Mouse (Mus musculus): ENCODE results near the gene Rbfox3. TPM values are rescaled to one million over a fixed set of nuclear protein-coding genes. Genes with fewer than 3 reads are reported as not detected.

The Rbfox3 gene
- polyA plus RNA-seq, 2 experiments, result 0.08 to 0.17 TPM

- H3K27ac ChIP-seq, result no peak overlapping the region
- H3K36me3 ChIP-seq (replicated peaks; ENCODE audit: control insufficient read depth, insufficient read depth, low read depth), result no peaks in the 10 kb centered on the region
- no peak overlapping the region for H3K9ac ChIP-seq (replicated peaks)
- WGBS (ENCODE audit: insufficient replicate concordance), result 62% methylated on average over 13 of the region's 13 CpGs
- H3K27me3 ChIP-seq (ENCODE audit: control insufficient read depth, insufficient read depth, low read length), result no peaks in the 10 kb centered on the region
- H3K4me3 ChIP-seq (ENCODE audit: insufficient read depth in 1 of 2, low read depth in 2 of 2, low read length in 2 of 2), result no peak overlapping the region
- no peaks in the 10 kb centered on the region for H3K9me3 ChIP-seq (ENCODE audit: control insufficient read depth, low read length)
- DNase-seq (ENCODE audit: low read depth in 3 of 3, low spot score in 3 of 3) (no peak), ATAC-seq (ENCODE audit: insufficient read depth) (no peak)
- H3K4me2 ChIP-seq (ENCODE audit: low read depth), result no peak overlapping the region
- H3K4me1 ChIP-seq (replicated peaks; ENCODE audit: control insufficient read depth in 2 of 2, insufficient read depth in 2 of 2, low read length in 1 of 2), result no peaks in the 10 kb centered on the region
- no peak for TF ChIP-seq CTCF (IDR thresholded peaks at IDR 0.05; ENCODE audit: low read depth)
- no peak for TF ChIP-seq EP300 (IDR thresholded peaks at IDR 0.05; ENCODE audit: low read depth)
Observed at GRCm38 (mm10) chr11:118652401-118653240, 258.8 kb downstream of the Rbfox3 start.

GRCm38 (mm10) chr11:118648369-118648768 lies 263.0 kb downstream of the Rbfox3 start:
- no peak overlapping the region for H3K9ac ChIP-seq (replicated peaks)
- H3K9me3 ChIP-seq (ENCODE audit: control insufficient read depth, low read length), result no peaks in the 10 kb centered on the region
- no peaks in the 10 kb centered on the region for H3K36me3 ChIP-seq (replicated peaks; ENCODE audit: control insufficient read depth, insufficient read depth, low read depth)
- no peaks in the 10 kb centered on the region for H3K27me3 ChIP-seq (ENCODE audit: control insufficient read depth, insufficient read depth, low read length)
- H3K4me3 ChIP-seq (ENCODE audit: insufficient read depth in 1 of 2, low read depth in 2 of 2, low read length in 2 of 2), result no peak overlapping the region
- TF ChIP-seq CTCF (IDR thresholded peaks at IDR 0.05; ENCODE audit: low read depth) (peak; percentile 67), EP300 (IDR thresholded peaks at IDR 0.05; ENCODE audit: low read depth) (no peak)
- DNase-seq (ENCODE audit: low read depth in 3 of 3, low spot score in 3 of 3) (no peak), ATAC-seq (ENCODE audit: insufficient read depth) (no peak)
- no peaks in the 10 kb centered on the region for H3K4me1 ChIP-seq (replicated peaks; ENCODE audit: control insufficient read depth in 2 of 2, insufficient read depth in 2 of 2, low read length in 1 of 2)
- no peak overlapping the region for H3K4me2 ChIP-seq (ENCODE audit: low read depth)
- WGBS (ENCODE audit: insufficient replicate concordance), result 21% methylated on average over 5 of the region's 5 CpGs
- H3K27ac ChIP-seq, result no peak overlapping the region

- ATAC-seq (ENCODE audit: insufficient read depth) (no peak), DNase-seq (ENCODE audit: low read depth in 3 of 3, low spot score in 3 of 3) (no peak)
- no peaks in the 10 kb centered on the region for H3K4me1 ChIP-seq (replicated peaks; ENCODE audit: control insufficient read depth in 2 of 2, insufficient read depth in 2 of 2, low read length in 1 of 2)
- no peaks in the 10 kb centered on the region for H3K27me3 ChIP-seq (ENCODE audit: control insufficient read depth, insufficient read depth, low read length)
- H3K27ac ChIP-seq, result no peak overlapping the region
- 50% methylated on average over 3 of the region's 3 CpGs for WGBS (ENCODE audit: insufficient replicate concordance)
- H3K36me3 ChIP-seq (replicated peaks; ENCODE audit: control insufficient read depth, insufficient read depth, low read depth), result no peaks in the 10 kb centered on the region
- H3K9me3 ChIP-seq (ENCODE audit: control insufficient read depth, low read length), result no peaks in the 10 kb centered on the region
- no peak overlapping the region for H3K4me3 ChIP-seq (ENCODE audit: insufficient read depth in 1 of 2, low read depth in 2 of 2, low read length in 2 of 2)
- TF ChIP-seq EP300 (IDR thresholded peaks at IDR 0.05; ENCODE audit: low read depth) (no peak), CTCF (IDR thresholded peaks at IDR 0.05; ENCODE audit: low read depth) (no peak)
- no peak overlapping the region for H3K9ac ChIP-seq (replicated peaks)
- H3K4me2 ChIP-seq (ENCODE audit: low read depth), result no peak overlapping the region
Observed at GRCm38 (mm10) chr11:118646864-118647263, 264.5 kb downstream of the Rbfox3 start.

GRCm38 (mm10) chr11:118645158-118645557 lies 266.2 kb downstream of the Rbfox3 start:
- Histone ChIP-seq H3K4me2 (ENCODE audit: low read depth) (no peak overlapping the region), H3K9ac (replicated peaks) (no peak overlapping the region), H3K27me3 (ENCODE audit: control insufficient read depth, insufficient read depth, low read length) (no peaks in the 10 kb centered on the region), H3K4me3 (ENCODE audit: insufficient read depth in 1 of 2, low read depth in 2 of 2, low read length in 2 of 2) (no peak overlapping the region), H3K36me3 (replicated peaks; ENCODE audit: control insufficient read depth, insufficient read depth, low read depth) (no peaks in the 10 kb centered on the region), H3K9me3 (ENCODE audit: control insufficient read depth, low read length) (no peaks in the 10 kb centered on the region), H3K4me1 (replicated peaks; ENCODE audit: control insufficient read depth in 2 of 2, insufficient read depth in 2 of 2, low read length in 1 of 2) (no peaks in the 10 kb centered on the region), H3K27ac (no peak overlapping the region)
- no peak for TF ChIP-seq CTCF (IDR thresholded peaks at IDR 0.05; ENCODE audit: low read depth)
- no peak for TF ChIP-seq EP300 (IDR thresholded peaks at IDR 0.05; ENCODE audit: low read depth)
- ATAC-seq (ENCODE audit: insufficient read depth) (no peak), DNase-seq (ENCODE audit: low read depth in 3 of 3, low spot score in 3 of 3) (no peak)
- 69% methylated on average over 3 of the region's 3 CpGs for WGBS (ENCODE audit: insufficient replicate concordance)

GRCm38 (mm10) chr11:118640706-118641105 lies 270.7 kb downstream of the Rbfox3 start:
- ATAC-seq (ENCODE audit: insufficient read depth) (no peak), DNase-seq (ENCODE audit: low read depth in 3 of 3, low spot score in 3 of 3) (no peak)
- WGBS (ENCODE audit: insufficient replicate concordance), result 67% methylated on average over 4 of the region's 4 CpGs
- H3K36me3 ChIP-seq (replicated peaks; ENCODE audit: control insufficient read depth, insufficient read depth, low read depth), result no peaks in the 10 kb centered on the region
- H3K27ac ChIP-seq, result no peak overlapping the region
- no peaks in the 10 kb centered on the region for H3K9me3 ChIP-seq (ENCODE audit: control insufficient read depth, low read length)
- no peak overlapping the region for H3K4me2 ChIP-seq (ENCODE audit: low read depth)
- H3K4me1 ChIP-seq (replicated peaks; ENCODE audit: control insufficient read depth in 2 of 2, insufficient read depth in 2 of 2, low read length in 1 of 2), result no peaks in the 10 kb centered on the region
- 0 out of 2 replicates have a peak, but pooled peaks have one; percentile 21 for TF ChIP-seq CTCF (IDR thresholded peaks at IDR 0.05; ENCODE audit: low read depth)
- no peak for TF ChIP-seq EP300 (IDR thresholded peaks at IDR 0.05; ENCODE audit: low read depth)
- H3K9ac ChIP-seq (replicated peaks), result no peak overlapping the region
- no peak overlapping the region for H3K4me3 ChIP-seq (ENCODE audit: insufficient read depth in 1 of 2, low read depth in 2 of 2, low read length in 2 of 2)
- H3K27me3 ChIP-seq (ENCODE audit: control insufficient read depth, insufficient read depth, low read length), result no peaks in the 10 kb centered on the region

Measured in liver, embryonic 14.5 days (tissue).